Mouse (Mus musculus) lung, adult 2 months (tissue): ENCODE results near the gene Xdh.

ENCODE experiments used
- CTCF ChIP-seq: fragments of 200-500 bp; IDR thresholded peaks from 2 replicates; pipeline ENCODE4 v1.5.1; 2011; ENCODE audit warnings: mild to moderate bottlenecking, low read length, control low read depth; ENCODE audit not compliant: insufficient read depth
- POLR2A ChIP-seq: fragments of 200-500 bp; IDR thresholded peaks from 2 replicates; pipeline ENCODE4 v1.6.1; 2011; ENCODE audit warnings: low read depth, mild to moderate bottlenecking, control low read depth, low read length, borderline replicate concordance; ENCODE audit errors: extremely low read depth

GRCm38 (mm10) chr17:73893822-73894221 lies 56.2 kb downstream of the Xdh start:
- TF ChIP-seq CTCF (no peak), POLR2A (no peak)
